Mouse (Mus musculus) thymus, adult 2 months (tissue): ENCODE data around the gene Sh2d7. TPM values are rescaled to one million over a fixed set of nuclear protein-coding genes. Genes with fewer than 3 reads are reported as not detected.

Source experiments
- DNase-seq: peaks from one replicate; pipeline ENCODE4 v3.0.0; 2021
- H3K27ac ChIP-seq: fragments of 200-500 bp; 2 replicates; pipeline ENCODE4 v1.5.1; 2012; ENCODE audit warnings: low read length, control low read depth; ENCODE audit not compliant: control insufficient read depth, insufficient read depth
- H3K27me3 ChIP-seq: fragments of 200-500 bp; 2 replicates; pipeline ENCODE4 v1.6.1; 2012; ENCODE audit warnings: mild to moderate bottlenecking, low read length, moderate library complexity, mixed read lengths; ENCODE audit not compliant: control insufficient read depth, insufficient read depth
- H3K36me3 ChIP-seq: fragments of 200-500 bp; 2 replicates; pipeline ENCODE4 v1.6.1; 2012; ENCODE audit warnings: mild to moderate bottlenecking, low read length, moderate library complexity; ENCODE audit not compliant: control insufficient read depth, insufficient read depth
- H3K4me1 ChIP-seq: fragments of 200-500 bp; replicated peaks from 2 replicates; pipeline ENCODE4 v1.6.1; 2012; ENCODE audit warnings: low read length; ENCODE audit not compliant: control insufficient read depth, insufficient read depth
- H3K4me3 ChIP-seq: fragments of 200-500 bp; 2 replicates; pipeline ENCODE4 v1.5.1; 2012; ENCODE audit warnings: mild to moderate bottlenecking, low read length, control low read depth, moderate library complexity; ENCODE audit not compliant: control insufficient read depth, insufficient read depth
- CTCF ChIP-seq: fragments of 200-500 bp; IDR thresholded peaks from 2 replicates; pipeline ENCODE4 v1.5.1; 2012; ENCODE audit warnings: mild to moderate bottlenecking, control low read depth, low read length, moderate library complexity, borderline replicate concordance; ENCODE audit not compliant: control insufficient read depth, poor library complexity, insufficient read depth; ENCODE audit errors: extremely low read depth
- POLR2A ChIP-seq: fragments of 200-500 bp; IDR thresholded peaks from 2 replicates; pipeline ENCODE4 v1.6.1; 2012; ENCODE audit warnings: mild to moderate bottlenecking, low read length, control low read depth, moderate library complexity; ENCODE audit not compliant: control insufficient read depth, poor library complexity, insufficient read depth; ENCODE audit errors: extremely low read depth
- WGBS: fragments of 180-500 bp; shearing (Covaris S2); methylation state at CpG from one replicate; pipeline ENCODE4 v1.1.7; 2018; 5-methylcytosine and 5-hydroxymethylcytosine counted together
- polyA plus RNA-seq: library from polyadenylated mRNA; depleted of rRNA; stranded (reverse); fragments of >200 nt; gene quantifications from 2 replicates; pipeline ENCODE4 v1.2.3, GENCODE M21; 2012

Gene Sh2d7
- polyA plus RNA-seq, 1 experiment: 1.9 TPM

DNA sequence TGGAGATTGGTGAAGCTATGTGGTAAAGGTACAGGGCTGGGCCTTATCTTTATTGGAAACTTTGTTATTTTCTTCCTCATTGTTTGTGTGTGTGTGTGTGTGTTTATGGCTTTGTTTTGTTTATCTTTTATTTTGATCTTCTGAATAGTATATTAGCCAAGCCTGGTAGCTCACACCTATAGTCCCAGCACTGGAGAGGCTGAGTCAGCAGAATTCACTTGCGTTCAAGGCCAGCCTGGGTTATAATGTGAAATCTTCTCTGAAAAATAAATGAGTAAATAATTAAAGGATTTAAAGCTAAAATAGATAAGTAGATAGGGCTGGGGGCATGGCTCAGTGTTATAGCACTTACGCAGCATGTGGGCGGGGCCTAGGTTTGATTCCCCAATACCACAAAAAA is 540 bp upstream of the Sh2d7 start:
- DNase-seq: no peak
- no peaks in the 10 kb centered on the region for H3K27me3 ChIP-seq
- no peaks in the 10 kb centered on the region for H3K4me1 ChIP-seq
- no peak overlapping the region for H3K27ac ChIP-seq
- H3K36me3 ChIP-seq: no peaks in the 10 kb centered on the region
- WGBS: 97% methylated on average over 3 of the region's 3 CpGs
- no peak overlapping the region for H3K4me3 ChIP-seq
- TF ChIP-seq CTCF (no peak), POLR2A (no peak)

DNA sequence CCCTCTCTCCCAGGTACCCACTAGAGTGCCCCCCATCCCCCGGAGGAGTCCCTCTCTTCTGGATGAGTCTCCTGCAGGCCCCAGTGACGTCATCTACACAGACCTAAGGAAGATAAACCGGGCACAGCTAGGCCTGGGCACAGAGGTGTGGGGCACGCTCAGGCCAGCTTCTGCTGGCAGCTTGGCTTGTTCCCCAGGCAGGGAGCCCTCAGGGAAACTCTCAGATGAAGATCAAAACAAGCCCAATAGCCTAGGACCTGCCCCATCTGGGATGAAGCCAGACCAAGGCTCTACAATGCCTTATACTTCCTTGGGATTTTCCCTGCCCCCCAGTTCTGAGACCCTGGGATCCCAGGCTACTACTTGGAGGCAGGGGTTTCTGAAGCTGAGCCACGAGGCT is 2.0 kb downstream of the Sh2d7 start:
- Histone ChIP-seq H3K4me1 (no peaks in the 10 kb centered on the region), H3K4me3 (no peak overlapping the region), H3K36me3 (no peaks in the 10 kb centered on the region), H3K27me3 (no peaks in the 10 kb centered on the region), H3K27ac (no peak overlapping the region)
- no peak for DNase-seq
- 86% methylated on average over 5 of the region's 5 CpGs for WGBS
- no peak for TF ChIP-seq POLR2A
- no peak for TF ChIP-seq CTCF

GRCm38 (mm10) chr9:54544212-54544953 is 5.6 kb downstream of the Sh2d7 start:
- Histone ChIP-seq H3K36me3 (no peaks in the 10 kb centered on the region), H3K4me1 (no peaks in the 10 kb centered on the region), H3K27me3 (no peaks in the 10 kb centered on the region), H3K4me3 (no peak overlapping the region), H3K27ac (no peak overlapping the region)
- WGBS: 92% methylated on average over 9 of the region's 9 CpGs
- no peak for DNase-seq
- TF ChIP-seq POLR2A (no peak), CTCF (no peak)

DNA sequence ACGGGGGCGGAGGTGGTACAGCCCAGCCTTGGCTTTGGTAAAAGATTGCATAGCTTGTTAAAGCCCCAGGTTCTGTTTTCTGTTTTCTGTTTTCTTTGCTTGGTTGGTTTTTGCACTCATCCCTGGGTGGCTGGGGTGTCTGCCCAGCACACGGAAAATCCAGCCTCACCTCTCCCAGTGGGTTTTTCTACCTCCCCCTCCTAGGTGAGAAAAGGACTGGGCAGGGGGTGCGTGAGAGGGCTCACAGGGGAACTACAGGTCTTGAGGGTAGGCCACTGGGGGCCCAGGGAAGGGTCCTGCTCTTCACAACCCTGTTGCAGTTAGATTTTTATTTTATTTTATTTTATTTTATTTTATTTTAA is 6.2 kb downstream of the Sh2d7 start:
- WGBS: 95% methylated on average over 4 of the region's 4 CpGs
- H3K27me3 ChIP-seq: no peaks in the 10 kb centered on the region
- TF ChIP-seq CTCF (no peak), POLR2A (no peak)
- no peak overlapping the region for H3K27ac ChIP-seq
- no peak for DNase-seq
- no peak overlapping the region for H3K4me3 ChIP-seq
- no peaks in the 10 kb centered on the region for H3K4me1 ChIP-seq
- no peaks in the 10 kb centered on the region for H3K36me3 ChIP-seq

GRCm38 (mm10) chr9:54547536-54547935 is 8.8 kb downstream of the Sh2d7 start:
- peak; percentile 37; the same call in 1 of the 2 replicates for TF ChIP-seq CTCF
- no peak for TF ChIP-seq POLR2A
- Histone ChIP-seq H3K27ac (no peak overlapping the region), H3K4me1 (no peaks in the 10 kb centered on the region), H3K36me3 (no peaks in the 10 kb centered on the region), H3K27me3 (no peaks in the 10 kb centered on the region), H3K4me3 (no peak overlapping the region)
- 8% methylated on average over 5 of the region's 5 CpGs for WGBS
- peak; percentile 45 for DNase-seq

DNA sequence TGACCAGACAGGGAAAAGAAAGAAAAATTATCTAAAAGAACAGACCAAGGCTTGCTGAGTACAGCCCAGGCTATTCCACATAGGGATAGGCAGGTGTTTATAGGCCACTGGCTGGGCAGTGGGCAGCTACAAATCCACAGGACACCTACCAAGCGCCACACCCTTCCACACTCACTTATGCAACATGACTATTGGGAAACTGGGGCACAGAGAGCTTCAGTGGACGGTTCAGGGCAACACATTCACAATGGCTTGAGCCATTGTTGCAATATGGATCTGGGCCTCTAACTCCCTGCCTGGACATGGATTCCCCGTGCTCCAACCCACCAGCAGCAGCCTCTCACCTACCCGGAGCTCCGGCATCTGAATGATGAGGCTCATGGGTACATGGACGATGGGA is 10.6 kb downstream of the Sh2d7 start:
- TF ChIP-seq POLR2A (no peak), CTCF (no peak)
- 93% methylated on average over 6 of the region's 6 CpGs for WGBS
- Histone ChIP-seq H3K27ac (no peak overlapping the region), H3K4me3 (no peak overlapping the region), H3K4me1 (no peaks in the 10 kb centered on the region), H3K36me3 (no peaks in the 10 kb centered on the region), H3K27me3 (no peaks in the 10 kb centered on the region)
- DNase-seq: no peak

- TF ChIP-seq CTCF: no peak
- TF ChIP-seq POLR2A: no peak
- Histone ChIP-seq H3K27ac (no peak overlapping the region), H3K36me3 (no peaks in the 10 kb centered on the region), H3K4me3 (no peak overlapping the region), H3K27me3 (no peaks in the 10 kb centered on the region), H3K4me1 (no peaks in the 10 kb centered on the region)
- 34% methylated on average over 5 of the region's 5 CpGs for WGBS
- DNase-seq: peak; percentile 40
These were observed 13.6 kb downstream of the Sh2d7 start for GRCm38 (mm10) chr9:54552409-54552808.
